Mouse (Mus musculus) right cerebral cortex, postnatal 14 days (tissue): ENCODE measurements around the gene Adam8.

Experiments used
- DNase-seq: peaks from one replicate; pipeline ENCODE4 v3.0.0; 2022

Gene Adam8

DNA sequence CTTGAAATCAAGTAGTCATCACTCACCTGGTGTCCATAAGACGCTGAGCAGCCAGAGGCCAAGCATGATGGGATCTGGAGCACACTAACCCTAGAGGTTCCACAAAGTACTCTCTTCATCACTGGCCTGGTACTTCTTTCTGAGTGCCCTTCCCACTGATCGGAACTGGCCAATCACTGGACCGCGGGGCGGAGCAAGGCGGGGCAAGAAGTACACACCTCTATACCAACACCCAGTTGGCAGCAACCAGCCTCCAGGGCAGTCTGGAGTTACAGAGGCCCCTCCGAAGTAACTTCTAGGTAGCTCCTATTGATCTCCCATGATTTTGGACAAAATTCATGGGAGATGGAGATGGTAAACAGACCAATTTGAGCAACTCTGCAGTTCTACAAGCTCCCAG lies at the start of gene Adam8:
Adam8 (minus strand) TSS at position 157 of the 400 bp plus-strand sequence.
- no peak for DNase-seq

DNA sequence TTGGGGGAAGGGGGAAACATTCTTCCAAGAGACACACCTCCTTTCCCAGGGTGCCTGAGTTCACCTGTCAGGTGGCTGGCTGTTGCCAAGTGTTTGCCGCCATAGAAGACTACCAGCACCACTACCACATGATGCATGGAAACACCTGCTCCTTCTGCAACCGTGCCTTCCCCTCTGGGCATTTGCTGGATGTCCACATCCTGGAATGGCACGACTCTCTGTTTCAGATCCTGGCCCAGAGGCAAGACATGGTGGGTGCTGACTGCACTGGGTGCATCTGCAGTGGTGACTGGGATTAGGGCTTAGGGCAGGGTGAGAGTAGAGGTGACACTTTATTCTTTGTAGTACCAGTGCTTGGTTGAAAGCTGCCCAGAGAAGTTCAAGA lies 44.8 kb upstream of the Adam8 start:
- DNase-seq: no peak

DNA sequence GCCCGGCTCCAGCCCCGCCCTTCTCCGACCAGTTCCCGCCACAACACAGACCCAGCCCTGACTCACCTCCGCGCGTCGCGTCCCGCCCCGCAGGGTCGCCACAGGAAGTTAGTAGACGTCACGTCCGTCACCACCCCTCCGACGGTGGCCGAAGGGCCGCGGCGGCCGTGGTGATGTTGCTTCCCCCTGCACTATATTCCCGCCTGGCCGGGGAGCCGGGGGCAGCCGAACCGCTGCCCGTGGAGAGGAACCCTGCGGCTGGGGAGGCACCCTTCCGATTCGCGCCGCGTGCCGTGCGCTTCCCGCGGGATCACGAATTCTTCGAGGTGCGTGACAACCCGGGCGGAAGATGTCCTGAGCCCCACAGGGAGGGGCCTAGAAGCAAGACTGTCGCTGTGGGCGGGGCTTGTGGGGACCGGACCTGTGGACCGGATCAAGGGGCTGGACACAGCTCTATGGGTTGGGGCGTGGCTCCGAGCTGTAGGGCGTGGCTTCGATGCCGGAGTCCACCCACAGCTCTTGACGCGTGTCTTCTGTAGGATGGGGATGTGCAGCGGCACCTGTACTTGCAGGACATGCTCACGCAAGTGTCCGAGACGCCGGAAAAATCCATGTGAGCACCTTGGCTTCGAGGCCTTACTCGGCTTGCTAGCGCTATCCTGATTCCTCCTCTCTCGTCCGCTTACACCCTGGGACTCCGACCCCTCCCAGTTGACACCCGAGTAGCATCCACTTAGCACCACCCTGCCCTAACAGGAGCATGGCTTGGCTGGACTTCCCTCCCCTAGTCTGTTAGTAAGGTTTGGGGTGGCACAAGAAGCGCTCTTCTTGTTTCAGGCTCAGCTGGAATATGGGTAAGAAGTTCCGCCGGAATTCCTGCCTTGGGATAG lies 44.2 kb upstream of the Adam8 start, which contains the start of the genes Zfp511 and Tubgcp2:
Zfp511 (plus strand) TSS at position 111 of the 890 bp plus-strand sequence.
Tubgcp2 (minus strand) TSS at position 389 of the 890 bp plus-strand sequence.
- peak; percentile 92 for DNase-seq

DNA sequence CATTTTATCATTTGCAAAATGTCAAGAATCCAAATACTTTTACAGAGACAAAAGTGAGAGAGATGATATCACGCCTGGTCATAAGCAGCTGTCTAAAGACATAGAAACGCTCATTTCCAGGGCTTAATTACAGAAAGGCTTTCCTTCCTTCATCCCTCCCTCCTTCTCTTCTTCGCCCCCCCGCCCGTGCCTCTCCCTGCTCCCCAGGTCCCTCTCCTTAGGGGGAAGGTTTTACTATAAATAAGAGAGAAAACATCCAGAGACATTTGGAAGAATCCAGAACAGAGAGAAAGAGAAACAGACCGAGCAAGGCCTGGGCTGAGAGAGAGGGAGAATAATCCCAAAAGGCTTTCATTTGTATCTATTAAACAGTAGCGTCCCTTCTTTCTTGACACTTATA lies 43.1 kb upstream of the Adam8 start:
- no peak for DNase-seq

DNA sequence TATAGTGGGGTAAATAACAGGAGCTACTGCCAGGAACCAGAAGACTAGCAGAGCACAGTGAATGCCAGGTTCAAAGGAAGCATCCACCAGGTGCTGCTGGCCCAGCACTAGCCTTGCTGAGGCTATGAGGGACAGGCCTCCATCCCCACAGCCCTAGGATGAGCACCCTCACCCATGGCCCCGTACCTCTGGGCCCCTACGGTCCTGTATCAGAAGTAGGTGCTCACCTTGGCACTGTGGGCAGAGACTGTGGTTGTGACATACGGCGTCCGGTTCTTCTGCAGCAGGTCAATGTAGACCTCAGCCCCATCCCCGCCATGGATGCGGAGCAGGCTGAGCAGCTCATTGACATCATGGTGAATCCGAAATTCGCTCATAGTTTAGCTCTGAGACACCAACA lies 41.0 kb upstream of the Adam8 start:
- DNase-seq: no peak

DNA sequence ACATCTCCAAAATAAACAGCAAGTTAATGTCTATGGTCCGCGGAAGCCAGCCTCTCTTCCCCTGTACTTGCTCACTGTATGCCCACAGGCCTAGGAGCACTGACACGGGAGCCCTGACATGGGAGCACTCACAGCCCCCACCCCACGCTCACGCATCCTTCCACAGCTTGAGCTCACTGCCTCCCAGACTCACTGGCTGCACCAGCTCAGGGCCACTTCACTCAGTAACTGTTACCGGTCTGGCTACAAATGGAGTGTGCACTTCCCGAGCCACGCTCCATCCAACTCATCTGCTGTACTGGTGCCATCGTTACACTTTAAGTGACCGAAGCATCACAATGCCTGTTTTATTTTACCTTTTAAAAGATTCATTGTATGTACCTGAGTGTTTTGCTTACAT lies 40.0 kb upstream of the Adam8 start:
- no peak for DNase-seq

DNA sequence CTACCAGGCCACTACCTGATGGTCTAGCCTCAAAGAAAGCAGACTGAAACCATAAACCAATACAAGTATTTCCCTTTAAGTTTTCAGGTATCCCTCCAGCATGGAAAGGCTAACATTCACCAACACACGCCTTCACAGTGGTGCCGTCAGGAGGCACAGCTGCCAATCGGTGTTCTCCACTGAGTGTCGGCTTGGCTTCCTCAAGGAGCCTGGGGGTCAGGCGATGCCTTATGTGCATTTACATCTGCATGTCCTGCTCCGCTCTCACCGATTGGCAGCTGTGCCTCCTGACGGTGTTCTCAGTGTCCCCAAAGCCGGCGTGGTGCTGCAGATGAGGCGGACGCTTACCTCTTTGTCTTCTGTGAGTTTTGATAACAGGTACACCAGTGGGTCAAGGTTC lies 39.4 kb upstream of the Adam8 start:
- no peak for DNase-seq

DNA sequence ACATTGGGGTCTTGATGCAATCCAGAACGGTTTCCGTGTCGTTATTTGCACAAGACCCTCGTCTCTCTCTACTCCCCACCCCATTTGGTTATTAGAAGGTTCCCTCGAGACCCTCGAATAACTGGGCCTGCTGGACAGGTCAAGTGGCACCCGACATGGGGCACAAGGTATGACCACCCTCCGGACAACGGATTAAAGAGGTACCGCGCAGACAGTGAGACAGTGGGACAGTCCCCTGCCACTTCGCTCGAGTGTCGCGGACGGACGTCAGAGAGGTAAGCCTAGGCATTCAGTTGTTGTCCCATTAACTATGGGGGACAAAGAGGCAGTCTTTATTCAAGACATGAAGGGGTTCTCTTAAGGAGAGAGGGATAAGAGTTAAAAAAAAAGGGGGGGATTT lies 19.0 kb upstream of the Adam8 start:
- DNase-seq: no peak

DNA sequence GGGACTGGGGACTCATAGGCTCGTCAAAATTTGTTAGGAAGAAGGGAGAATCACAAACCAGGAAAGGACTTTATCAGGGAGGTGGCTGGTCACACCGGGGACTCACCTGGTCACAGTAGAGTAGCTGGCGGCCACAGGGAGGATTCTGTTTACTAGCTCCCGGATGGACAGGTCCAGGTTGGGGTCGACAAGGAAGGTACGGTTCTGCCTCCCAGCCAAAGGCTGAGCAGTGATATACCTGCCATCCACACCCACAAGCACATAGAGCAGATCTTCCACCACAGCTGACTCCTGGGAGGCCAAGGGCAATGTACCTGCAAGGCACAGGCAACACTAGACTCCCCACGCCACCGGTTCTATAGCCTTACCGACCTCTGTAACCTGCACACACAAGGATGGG lies 15.4 kb upstream of the Adam8 start:
- DNase-seq: no peak

DNA sequence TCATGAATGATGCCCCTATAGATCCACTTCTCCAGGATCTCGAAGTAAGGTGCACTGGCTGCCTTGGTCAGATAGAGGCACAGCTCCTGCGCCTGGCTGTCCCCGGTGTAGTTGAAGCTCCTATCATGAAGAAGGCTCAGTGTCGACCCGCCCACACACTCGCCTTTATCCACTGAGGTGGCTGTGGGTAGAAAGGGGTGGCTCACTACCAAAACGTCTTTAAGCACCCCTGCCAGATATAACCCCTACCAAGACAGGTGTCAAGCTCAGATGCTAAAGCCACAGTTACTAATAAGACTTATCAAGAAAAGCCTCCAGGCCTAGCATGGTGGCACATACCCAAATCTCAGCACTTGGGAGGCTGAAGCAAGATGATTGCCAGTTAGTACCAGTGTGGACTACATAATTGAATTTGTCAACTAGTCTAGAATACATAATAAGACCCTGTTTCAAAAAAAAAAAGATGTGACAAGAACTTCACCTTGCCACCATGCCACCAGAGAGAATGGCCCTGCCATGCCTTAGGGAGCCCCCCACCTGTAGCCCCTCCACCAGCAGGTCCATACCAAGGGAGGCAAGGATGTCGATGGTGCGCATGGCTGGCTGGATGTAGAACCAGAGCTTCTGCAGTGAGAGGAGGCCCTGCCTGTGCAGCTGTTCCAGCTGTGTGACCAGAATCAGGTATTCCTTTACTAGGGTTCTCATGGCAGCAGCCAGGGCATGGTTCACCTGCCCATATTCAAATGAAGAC lies 14.7 kb upstream of the Adam8 start:
- DNase-seq: no peak

DNA sequence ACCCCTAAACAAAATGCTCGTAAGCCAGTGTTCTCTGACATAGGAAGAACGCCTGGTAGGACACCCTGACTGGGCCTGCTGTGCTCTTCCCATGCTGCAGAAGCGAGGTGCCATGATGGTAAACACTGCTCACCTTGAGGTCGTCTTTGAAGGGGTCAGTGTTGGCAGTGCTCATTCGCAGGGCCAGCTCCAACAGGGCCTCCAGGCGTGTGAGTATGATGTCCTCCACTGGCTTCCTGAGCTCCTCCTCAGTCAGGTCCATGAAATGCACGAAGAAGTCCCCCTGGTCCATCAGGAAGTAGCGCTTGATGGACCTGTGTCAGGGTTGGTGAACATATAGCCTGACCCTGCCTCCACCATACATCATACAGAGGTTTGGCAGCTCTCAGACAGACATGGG lies 12.3 kb upstream of the Adam8 start:
- DNase-seq: no peak

DNA sequence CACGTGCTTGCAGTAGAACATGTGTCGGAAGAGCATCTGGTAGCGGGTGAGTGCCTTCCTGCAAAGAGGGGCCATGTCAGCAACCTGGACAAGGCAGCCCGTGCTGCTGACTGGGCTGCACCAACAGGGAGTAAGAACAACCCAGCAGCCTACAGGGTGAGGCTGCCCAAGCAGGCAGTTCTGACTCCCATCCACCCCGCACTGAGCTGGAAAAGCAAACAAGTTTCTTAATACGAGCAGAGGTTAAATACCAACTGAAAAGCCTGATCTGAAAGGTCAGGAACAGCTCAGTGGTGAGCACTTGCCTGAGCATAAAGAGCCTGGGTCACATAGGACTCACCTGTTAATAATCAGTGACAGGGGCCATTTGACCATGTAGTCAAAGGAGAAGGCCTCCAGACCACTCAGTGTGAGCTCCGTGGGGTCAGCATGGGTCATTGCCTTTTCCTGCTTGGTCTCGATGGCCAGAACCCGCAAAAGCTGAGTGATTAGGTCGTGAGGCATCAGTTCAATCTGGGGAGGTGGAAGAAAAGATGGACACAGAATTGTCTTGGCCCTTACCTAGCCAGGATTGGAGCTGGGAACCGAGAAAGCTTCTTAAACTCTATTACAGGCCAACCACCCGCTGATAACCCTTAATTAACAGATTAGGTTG lies 8.9 kb upstream of the Adam8 start:
- no peak for DNase-seq

DNA sequence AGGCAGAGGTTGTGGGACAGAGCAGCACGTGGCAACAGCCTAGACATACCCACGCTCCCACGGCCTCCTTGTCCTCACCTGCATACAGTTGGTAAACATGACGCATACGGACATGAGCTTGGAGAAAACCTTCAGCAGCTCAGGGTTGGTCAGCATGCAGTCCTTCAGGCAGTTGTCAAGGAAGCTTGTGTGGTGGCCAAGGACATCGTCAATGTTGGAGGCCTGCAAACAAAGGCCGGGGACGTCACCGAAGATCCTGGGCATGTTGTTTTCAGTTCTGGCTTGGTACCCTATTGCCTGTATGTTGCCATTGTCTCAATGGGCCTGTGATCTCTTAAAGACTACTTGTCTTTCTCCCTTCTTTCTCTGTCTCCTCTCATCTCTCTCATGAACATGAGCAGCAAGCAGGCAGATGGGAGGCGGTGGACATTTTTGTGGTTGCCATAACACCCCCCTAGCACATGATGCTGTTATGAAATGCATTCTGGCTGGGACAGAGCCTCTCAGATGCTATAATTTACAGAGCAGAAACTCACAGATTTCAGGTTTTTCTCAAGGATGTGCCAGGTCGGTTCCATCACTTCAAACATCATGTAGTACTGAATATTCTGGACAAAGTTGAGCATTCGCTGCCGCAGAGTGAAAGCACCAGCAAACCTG lies 6.5 kb upstream of the Adam8 start:
- DNase-seq: no peak

DNA sequence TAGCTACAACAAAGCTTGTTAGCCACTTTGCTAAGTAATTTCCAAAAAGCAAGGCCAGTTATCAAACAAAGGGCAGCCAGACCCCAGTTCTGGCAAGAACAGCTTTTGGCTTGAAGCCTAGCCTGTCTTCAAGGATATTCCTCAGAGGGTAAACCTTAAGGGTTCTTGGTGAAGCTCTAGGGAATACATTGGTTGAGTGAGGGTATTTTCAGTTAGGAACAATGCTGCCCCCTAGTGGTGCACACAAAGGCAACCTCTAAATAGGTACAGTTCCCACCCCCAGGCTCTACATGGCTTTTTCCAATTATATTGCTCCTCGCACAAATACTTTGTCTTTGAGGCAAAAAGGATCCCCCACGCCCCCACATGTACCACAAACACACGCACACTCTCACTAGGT lies 2.3 kb upstream of the Adam8 start:
- DNase-seq: peak; percentile 69

DNA sequence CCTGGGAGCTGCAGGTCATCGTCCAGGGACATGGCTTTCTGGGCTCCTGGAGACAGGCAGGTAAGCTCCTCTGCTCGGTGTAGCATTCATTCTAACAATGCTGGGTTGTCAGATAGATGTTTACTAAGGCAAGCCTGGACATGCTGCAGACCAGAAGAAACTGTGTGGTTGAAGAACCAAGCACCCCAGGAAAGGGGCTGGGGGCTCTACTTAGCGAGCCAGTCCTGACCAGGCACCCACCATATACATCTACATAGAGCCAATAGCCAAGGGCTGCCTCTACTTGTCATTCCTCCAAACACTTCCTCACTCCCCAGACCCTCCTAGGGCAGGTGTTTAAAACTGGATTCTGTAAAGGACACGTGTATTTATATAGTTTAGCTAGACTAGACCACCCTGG lies 1.8 kb upstream of the Adam8 start:
- no peak for DNase-seq

DNA sequence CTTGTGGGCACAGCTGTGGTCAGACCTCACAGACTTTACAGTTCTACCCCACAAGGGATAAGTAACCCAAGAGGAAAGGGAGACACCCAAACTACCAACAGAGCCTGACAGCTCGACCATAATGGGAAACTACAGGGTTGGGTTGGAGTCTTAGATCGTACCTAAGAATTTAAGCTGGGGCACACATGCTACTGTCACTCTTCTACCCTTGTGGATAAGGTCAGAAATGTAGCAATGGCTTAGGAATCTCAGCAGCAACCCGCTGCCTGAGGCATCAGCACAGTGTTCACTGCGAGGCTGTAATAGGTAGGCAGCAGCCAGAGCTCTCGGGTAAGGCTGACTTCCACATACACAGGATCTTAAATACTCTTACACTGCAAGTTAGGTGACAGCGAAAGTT lies 1.2 kb upstream of the Adam8 start:
- no peak for DNase-seq

DNA sequence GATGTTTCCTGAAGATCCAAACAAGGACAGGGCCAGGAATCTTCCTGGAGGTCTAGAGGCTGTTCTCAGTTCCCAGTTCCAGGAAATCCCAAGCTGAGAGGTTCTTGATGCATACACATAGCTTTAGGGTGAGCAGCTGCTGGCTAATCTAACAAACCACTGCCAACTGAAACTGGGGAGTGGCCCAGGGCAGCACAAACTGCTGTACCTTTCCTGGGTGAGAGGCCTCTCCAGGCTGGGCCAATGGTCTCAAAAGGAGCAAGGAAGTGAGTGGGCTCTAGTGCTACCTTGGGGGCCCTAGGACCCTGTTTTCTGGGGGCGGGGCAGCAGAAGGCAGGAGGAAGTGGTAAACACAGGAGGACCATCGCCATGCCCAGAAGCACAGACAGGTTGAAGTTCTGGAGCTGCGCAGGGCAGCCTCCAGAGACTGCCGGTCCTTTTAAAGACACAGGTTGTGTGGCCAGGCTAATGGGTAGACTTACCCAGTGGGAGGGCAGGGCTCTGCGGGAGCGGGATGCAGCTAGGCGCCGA lies 1.4 kb downstream of the Adam8 start:
- no peak for DNase-seq

DNA sequence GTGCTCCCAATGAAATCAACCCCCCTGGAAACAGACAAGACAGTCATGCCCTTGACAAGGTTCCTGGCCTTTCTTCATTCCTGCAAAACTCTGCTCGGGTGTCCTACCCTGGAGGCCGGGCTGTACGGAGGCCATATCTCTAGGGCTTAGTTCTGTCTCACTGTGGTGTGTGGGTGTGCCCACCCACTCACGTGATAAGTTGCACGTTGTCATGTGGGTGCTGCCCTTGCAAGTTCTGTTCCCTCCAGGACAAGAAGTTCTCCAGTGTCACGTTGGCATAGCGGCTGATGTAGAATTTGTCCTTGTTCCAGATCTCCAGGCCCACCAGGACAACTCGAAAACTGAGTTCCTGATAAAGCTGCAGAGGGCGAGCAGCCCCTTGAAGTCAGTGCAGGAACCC lies 4.1 kb downstream of the Adam8 start:
- DNase-seq: no peak

DNA sequence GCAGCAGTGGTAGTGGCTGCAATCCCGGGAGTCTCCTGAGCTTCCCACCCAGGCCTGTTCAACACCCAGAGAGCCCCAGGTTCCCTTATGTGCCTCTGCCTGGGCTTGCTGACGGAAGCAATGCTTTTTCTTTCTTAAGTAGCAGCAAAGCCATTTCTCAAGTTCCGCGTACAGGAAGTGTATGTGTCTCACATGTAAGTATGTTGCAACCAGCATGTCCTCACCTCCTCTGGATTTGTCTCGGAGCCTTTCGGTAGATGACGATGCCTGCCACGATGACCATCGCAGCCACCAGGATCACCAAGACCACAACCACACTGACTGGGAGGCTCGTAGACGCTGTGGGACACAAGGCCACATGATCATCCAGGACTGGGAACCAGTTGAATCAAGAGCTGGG lies 7.9 kb downstream of the Adam8 start:
- no peak for DNase-seq

DNA sequence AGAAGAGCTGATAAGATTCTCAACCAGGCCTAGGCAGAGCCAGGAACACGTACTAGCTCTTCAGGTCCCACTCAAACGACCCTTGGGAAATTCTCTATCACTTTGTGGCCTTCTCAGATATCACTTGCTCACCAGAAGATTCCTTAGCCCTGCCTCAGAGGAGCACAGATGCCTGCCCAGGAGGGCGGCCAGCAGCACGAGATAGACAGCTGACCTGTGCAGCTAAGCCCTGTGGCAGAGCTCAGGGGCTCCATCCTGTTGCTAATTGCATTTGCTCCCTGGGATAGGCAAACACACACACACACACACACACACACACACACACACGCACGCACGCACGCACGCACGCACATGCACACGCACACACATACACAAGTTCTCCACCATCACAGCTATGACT lies 10.3 kb downstream of the Adam8 start:
- DNase-seq: no peak

DNA sequence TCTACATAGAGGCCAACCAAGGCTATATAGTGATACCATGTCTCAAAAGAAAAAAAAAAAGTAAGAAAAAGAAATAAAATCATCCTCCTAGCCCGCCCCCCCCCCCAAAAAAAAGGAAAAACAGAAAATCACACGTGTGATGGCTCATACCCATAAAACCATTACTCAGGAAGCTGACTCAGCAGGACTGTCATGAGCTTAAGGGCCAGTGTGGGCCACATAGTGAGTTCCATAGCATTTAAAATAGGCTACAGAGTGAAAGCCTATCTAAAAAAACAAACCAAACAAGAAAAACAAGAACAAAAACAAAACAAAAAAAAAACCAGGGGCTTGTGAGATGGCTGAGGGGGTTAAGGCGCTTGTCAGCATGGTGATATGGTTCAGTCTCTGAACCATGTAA lies 11.6 kb downstream of the Adam8 start:
- no peak for DNase-seq

DNA sequence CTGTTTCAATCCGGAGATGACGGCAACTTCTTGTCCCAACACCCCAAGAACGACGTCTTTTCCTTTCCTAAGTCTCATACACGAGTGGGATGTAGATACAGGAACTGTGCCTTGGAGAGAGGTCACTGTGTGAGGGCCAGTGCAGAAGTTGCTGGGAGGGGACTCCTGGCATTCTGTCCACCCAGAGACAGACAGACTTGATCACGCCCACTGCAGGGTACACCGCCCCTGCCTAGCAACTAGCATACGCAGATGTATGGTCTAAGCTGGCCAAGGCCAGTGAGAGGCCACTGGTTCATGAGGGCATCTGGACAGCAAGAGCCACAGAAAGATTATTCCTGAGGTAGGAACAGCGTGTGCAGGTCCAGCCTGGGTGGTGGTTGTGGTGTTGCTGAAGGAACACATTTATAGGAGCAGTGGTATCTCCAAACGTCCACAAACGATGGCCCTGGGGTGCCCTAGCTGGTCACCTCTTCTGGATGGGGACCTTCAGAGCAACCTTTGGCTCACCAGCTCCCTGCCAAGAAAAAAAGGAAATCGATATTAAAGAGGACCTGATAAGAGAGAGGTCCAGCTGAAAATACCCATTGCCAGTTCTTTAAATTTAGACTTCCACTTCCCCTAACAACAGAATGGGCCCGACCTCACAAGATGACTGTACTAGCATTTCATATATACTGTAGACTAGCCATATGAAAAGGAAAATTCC lies 13.2 kb downstream of the Adam8 start:
- no peak for DNase-seq
